Mouse (Mus musculus) heart, embryonic 16.5 days (tissue): ENCODE data around the gene Lemd1. TPM values are rescaled to one million over a fixed set of nuclear protein-coding genes. Genes with fewer than 3 reads are reported as not detected.
"Not testable (repeated sequence)": the region's sequence is repeated elsewhere in the genome, so short reads cannot be mapped to it uniquely, and the experiment has no call there.

Source experiments
- ATAC-seq: fragments of 200-750 bp; cut with Nextera tagmentation; replicated peaks from 2 replicates; pipeline ENCODE4 v1.8.0; 2017; ENCODE audit warnings: moderate number of reproducible peaks; ENCODE audit not compliant: insufficient read depth, low FRiP score; ENCODE audit errors: extremely low read depth
- H3K27ac ChIP-seq: fragments of 300-500 bp; sonication (generic); 2 replicates; pipeline ENCODE4 v1.5.1; 2014; ENCODE audit warnings: mild to moderate bottlenecking, low read length, control low read depth, moderate library complexity
- H3K27me3 ChIP-seq: fragments of 300-500 bp; sonication (generic); 2 replicates; pipeline ENCODE4 v1.6.1; 2014; ENCODE audit warnings: low read length, mixed read lengths; ENCODE audit not compliant: control insufficient read depth, insufficient read depth
- H3K36me3 ChIP-seq: fragments of 300-500 bp; sonication (generic); 2 replicates; pipeline ENCODE4 v1.6.1; 2014; ENCODE audit not compliant: control insufficient read depth, insufficient read depth
- H3K4me1 ChIP-seq: fragments of 300-500 bp; sonication (generic); 2 replicates; pipeline ENCODE4 v1.6.1; 2014; ENCODE audit warnings: low read length, mixed read lengths; ENCODE audit not compliant: control insufficient read depth, insufficient read depth
- H3K4me2 ChIP-seq: fragments of 300-500 bp; sonication (generic); 2 replicates; pipeline ENCODE4 v1.6.1; 2014; ENCODE audit warnings: low read depth, mild to moderate bottlenecking, control low read depth, low read length
- H3K4me3 ChIP-seq: fragments of 300-500 bp; sonication (generic); 2 replicates; pipeline ENCODE4 v1.5.1; 2014; ENCODE audit warnings: mild to moderate bottlenecking, control low read depth, low read length
- H3K9ac ChIP-seq: fragments of 300-500 bp; sonication (generic); 2 replicates; pipeline ENCODE4 v1.6.1; 2014; ENCODE audit warnings: low read length, control low read depth
- H3K9me3 ChIP-seq: fragments of 300-500 bp; sonication (generic); replicated peaks from 2 replicates; pipeline ENCODE4 v1.6.1; 2016; ENCODE audit warnings: low read length; ENCODE audit not compliant: control insufficient read depth
- WGBS: fragments of 180-500 bp; shearing (Covaris S2); extraction: QIAGEN DNeasy Blood & Tissue Kit; methylation state at CpG from one replicate; pipeline ENCODE4 v1.1.7; 2014; 5-methylcytosine and 5-hydroxymethylcytosine counted together
- polyA plus RNA-seq: library from polyadenylated mRNA; unstranded; fragments of >200 nt; fragmentation: Nextera tagmentation; extraction: Ambion mirVana; gene quantifications from 2 replicates; pipeline ENCODE4 v1.2.1, GENCODE M21; 2015

Lemd1 gene
- polyA plus RNA-seq, 1 experiment from 2014 or later = not detected

DNA sequence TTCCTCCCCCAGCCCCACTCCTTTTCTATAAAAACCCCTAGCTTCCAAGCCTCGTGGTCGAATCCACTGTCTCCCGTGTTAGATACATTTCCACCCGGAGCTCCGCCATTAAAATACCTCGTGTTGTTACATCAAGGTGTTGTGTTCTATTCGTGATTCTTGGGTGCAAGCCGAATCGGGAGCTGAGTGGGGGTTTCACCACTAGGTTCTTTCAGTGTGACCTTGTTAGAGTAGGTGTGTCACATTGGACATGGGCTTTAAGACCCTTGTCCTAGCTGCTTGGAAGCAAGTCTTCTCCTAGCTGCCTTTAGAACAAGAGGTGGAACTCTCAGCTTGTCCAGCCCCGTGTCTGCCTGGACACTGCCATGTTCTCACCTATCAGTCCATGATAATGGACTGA, 74.7 kb downstream of the Lemd1 start:
- peaks cover 6% of the 10 kb centered on the region for H3K4me1 ChIP-seq
- 86% methylated on average over 10 of the region's 10 CpGs for WGBS
- no peaks in the 10 kb centered on the region for H3K27me3 ChIP-seq
- H3K27ac ChIP-seq = no peak overlapping the region
- H3K9ac ChIP-seq = no peak overlapping the region
- H3K9me3 ChIP-seq = no peaks in the 10 kb centered on the region
- H3K4me3 ChIP-seq = no peak overlapping the region
- no peaks in the 10 kb centered on the region for H3K36me3 ChIP-seq
- no peak overlapping the region for H3K4me2 ChIP-seq
- no peak for ATAC-seq

GRCm38 (mm10) chr1:132266791-132267557, 75.7 kb downstream of the Lemd1 start:
- no peaks in the 10 kb centered on the region for H3K9me3 ChIP-seq
- peak overlapping the region; percentile 32; the same call in 1 of the 2 replicates for H3K4me2 ChIP-seq
- no peaks in the 10 kb centered on the region for H3K27me3 ChIP-seq
- ATAC-seq = no peak
- no peak overlapping the region for H3K9ac ChIP-seq
- H3K4me3 ChIP-seq = no peak overlapping the region
- no peak overlapping the region for H3K27ac ChIP-seq
- no peaks in the 10 kb centered on the region for H3K36me3 ChIP-seq
- H3K4me1 ChIP-seq = peaks cover 6% of the 10 kb centered on the region
- 25% methylated on average over 8 of the region's 8 CpGs for WGBS

DNA sequence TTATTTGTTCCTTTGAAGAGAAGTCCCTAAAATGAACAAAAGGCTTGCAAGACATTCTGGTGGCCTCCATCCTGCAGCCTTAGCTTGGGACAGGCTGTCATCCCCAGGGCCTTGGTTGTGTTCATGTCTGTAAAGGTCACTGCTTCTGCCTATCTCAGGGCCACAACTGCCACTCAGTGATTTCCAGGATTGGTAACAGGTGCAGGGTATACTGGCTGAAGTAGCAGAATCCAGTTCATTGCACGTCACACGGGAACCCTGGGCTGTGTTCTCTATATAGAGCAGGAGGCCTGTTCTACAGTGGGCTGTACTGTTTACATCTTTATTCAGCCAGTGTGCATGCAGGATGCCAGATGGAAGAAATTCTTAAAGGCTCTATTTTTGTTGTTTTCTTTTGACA, 76.7 kb downstream of the Lemd1 start:
- Histone ChIP-seq H3K27ac (no peak overlapping the region), H3K36me3 (no peaks in the 10 kb centered on the region), H3K27me3 (no peaks in the 10 kb centered on the region), H3K4me3 (no peak overlapping the region), H3K4me2 (no peak overlapping the region), H3K9ac (no peak overlapping the region), H3K4me1 (peaks cover 6% of the 10 kb centered on the region), H3K9me3 (no peaks in the 10 kb centered on the region)
- WGBS = 66% methylated on average over 2 of the region's 2 CpGs
- ATAC-seq = no peak

DNA sequence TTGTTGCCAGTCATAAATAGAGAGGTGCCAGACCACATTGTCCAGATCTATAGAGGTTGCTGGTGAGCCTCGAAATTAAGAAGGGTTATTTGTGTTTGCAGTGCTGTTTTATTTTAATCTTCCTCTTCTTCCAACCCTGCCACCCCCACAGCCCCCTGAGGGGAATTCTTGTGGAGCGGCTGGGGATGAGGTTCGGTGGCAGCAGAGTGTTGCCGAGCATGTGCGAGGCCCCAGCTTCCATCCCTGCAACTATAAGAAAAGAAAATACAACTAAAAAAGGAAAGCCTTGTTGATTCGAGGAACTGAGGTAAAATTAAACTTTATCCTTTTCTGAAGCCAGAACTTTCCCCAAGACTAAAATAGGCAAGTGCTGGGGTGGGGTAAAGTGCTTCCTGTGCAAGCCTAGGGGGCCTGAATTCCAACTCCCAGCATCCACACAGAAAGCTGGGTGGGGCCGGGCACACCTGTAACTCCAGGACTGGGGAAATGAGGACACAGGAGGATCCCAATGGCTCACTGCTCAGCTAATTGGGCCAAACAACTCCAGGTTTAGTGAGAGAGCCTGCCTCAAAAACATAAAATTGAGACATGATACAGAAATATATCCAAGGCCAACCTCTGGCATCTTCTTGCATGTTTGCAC, 77.3 kb downstream of the Lemd1 start:
- ATAC-seq = no peak
- H3K27me3 ChIP-seq = no peaks in the 10 kb centered on the region

GRCm38 (mm10) chr1:132271237-132271636, 80.0 kb downstream of the Lemd1 start:
- 79% methylated on average over 3 of the region's 3 CpGs for WGBS
- Histone ChIP-seq H3K4me1 (peaks cover 6% of the 10 kb centered on the region), H3K27ac (no peak overlapping the region), H3K9ac (no peak overlapping the region), H3K9me3 (no peaks in the 10 kb centered on the region), H3K4me2 (no peak overlapping the region), H3K36me3 (no peaks in the 10 kb centered on the region), H3K4me3 (no peak overlapping the region), H3K27me3 (no peaks in the 10 kb centered on the region)
- ATAC-seq = no peak

More for the DNA sequence above, 77.3 kb downstream of the Lemd1 start:
- H3K4me2 ChIP-seq = no peak overlapping the region
- peaks cover 6% of the 10 kb centered on the region for H3K4me1 ChIP-seq
- no peaks in the 10 kb centered on the region for H3K9me3 ChIP-seq
- whole genome bisulfite sequencing = 70% methylated on average over 7 of the region's 7 CpGs
- H3K9ac ChIP-seq = no peak overlapping the region
- no peaks in the 10 kb centered on the region for H3K36me3 ChIP-seq
- no peak overlapping the region for H3K4me3 ChIP-seq
- no peak overlapping the region for H3K27ac ChIP-seq

DNA sequence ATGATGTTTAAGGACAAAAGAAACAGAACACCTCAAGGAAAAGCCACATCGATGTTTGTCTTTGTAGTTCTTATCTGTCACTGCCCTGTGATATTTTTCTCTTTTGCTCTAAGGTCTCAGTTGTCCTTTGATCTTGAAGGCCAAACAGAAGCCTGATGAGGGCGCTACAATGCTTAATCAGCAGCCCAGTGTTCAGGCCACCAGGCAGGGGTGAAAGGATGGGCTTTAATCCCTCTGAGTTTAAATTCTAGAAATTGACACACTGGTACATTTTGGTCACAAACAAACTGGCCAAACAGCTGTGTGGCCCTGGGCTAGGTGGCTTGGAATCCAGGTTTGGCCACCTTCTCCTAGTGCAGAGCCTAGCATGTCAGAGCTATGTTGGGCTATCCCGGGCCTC, 85.5 kb downstream of the Lemd1 start:
- no peak for ATAC-seq
- no peak overlapping the region for H3K27ac ChIP-seq
- WGBS = 61% methylated on average over 3 of the region's 3 CpGs

DNA sequence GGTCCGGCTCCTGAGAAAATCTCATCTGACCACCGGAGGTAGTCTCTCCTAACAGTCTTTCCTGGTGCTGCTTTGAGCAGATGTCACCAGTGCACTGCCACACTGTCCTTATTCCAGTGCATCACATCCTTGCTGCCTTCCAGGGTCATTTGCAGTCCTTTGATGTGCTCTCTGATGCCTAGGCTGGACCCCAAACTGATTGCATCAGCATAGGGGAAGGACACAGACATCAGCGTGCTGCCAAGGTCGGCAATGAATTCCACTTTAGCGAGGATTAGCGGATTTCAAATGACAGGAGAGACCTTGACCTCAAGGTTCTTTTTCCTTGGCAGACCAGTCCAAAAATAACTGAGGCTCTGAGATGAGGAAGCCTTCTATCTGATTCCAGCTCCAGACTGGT, 85.9 kb downstream of the Lemd1 start:
- Histone ChIP-seq H3K27ac (no peak overlapping the region), H3K27me3 (no peaks in the 10 kb centered on the region), H3K4me2 (no peak overlapping the region), H3K9me3 (no peaks in the 10 kb centered on the region), H3K4me1 (no peaks in the 10 kb centered on the region), H3K36me3 (no peaks in the 10 kb centered on the region), H3K4me3 (no peak overlapping the region), H3K9ac (no peak overlapping the region)
- ATAC-seq = no peak
- 40% methylated on average over 6 of the region's 6 CpGs for WGBS

More for the DNA sequence above, 85.5 kb downstream of the Lemd1 start:
- H3K4me2 ChIP-seq = no peak overlapping the region
- H3K36me3 ChIP-seq = no peaks in the 10 kb centered on the region
- H3K27me3 ChIP-seq = no peaks in the 10 kb centered on the region
- H3K9ac ChIP-seq = no peak overlapping the region
- no peaks in the 10 kb centered on the region for H3K4me1 ChIP-seq
- no peak overlapping the region for H3K4me3 ChIP-seq
- no peaks in the 10 kb centered on the region for H3K9me3 ChIP-seq

GRCm38 (mm10) chr1:132280636-132281035, 89.4 kb downstream of the Lemd1 start:
- ATAC-seq, H3K9me3 ChIP-seq, H3K27ac ChIP-seq, H3K4me1 ChIP-seq, H3K36me3 ChIP-seq, H3K4me2 ChIP-seq, H3K4me3 ChIP-seq, H3K27me3 ChIP-seq, H3K9ac ChIP-seq: not testable (repeated sequence)
- 71% methylated on average over 6 of the region's 6 CpGs for WGBS

GRCm38 (mm10) chr1:132281523-132282176, 90.4 kb downstream of the Lemd1 start:
- H3K4me3 ChIP-seq = no peak overlapping the region
- no peak overlapping the region for H3K27ac ChIP-seq
- H3K4me2 ChIP-seq = no peak overlapping the region
- H3K4me1 ChIP-seq = no peaks in the 10 kb centered on the region
- no peaks in the 10 kb centered on the region for H3K9me3 ChIP-seq
- no peaks in the 10 kb centered on the region for H3K36me3 ChIP-seq
- no peak for ATAC-seq
- H3K9ac ChIP-seq = no peak overlapping the region
- 41% methylated on average over 8 of the region's 8 CpGs for WGBS
- no peaks in the 10 kb centered on the region for H3K27me3 ChIP-seq
